Mouse (Mus musculus) G1E (cell line): ENCODE data around the gene Pif1.

ENCODE experiments used
- CTCF ChIP-seq: IDR thresholded peaks from 2 replicates; pipeline ENCODE4 v1.5.1; 2012; ENCODE audit warnings: low read depth, low read length, inconsistent platforms, mixed read lengths
- GATA1 ChIP-seq: IDR thresholded peaks from 2 replicates; pipeline ENCODE4 v1.6.1; 2012; ENCODE audit warnings: borderline replicate concordance, low read length, inconsistent platforms, mixed read lengths
- GATA2 ChIP-seq: IDR thresholded peaks from 2 replicates; pipeline ENCODE4 v1.6.1; 2012; ENCODE audit warnings: low read depth, low read length, inconsistent platforms, borderline replicate concordance
- POLR2AphosphoS5 ChIP-seq: IDR thresholded peaks from 2 replicates; pipeline ENCODE4 v1.6.1; 2012; ENCODE audit warnings: low read depth, low read length, inconsistent platforms; ENCODE audit not compliant: insufficient replicate concordance
- TAL1 ChIP-seq: conservative IDR thresholded peaks from 2 replicates; pipeline ENCODE4 v1.6.1; 2012; ENCODE audit warnings: low read depth, low read length, inconsistent platforms, mixed read lengths

- TF ChIP-seq CTCF (no peak), TAL1 (no peak), GATA1 (no peak), GATA2 (no peak), POLR2AphosphoS5 (no peak)
Observed at GRCm38 (mm10) chr9:65587270-65587572, 261 bp downstream of the Pif1 start.
